Comparison of ENCODE assay signal across 34 mouse cellular contexts in genomic region chr6:83704701-83705100, GRCm38 (mm10). TPM values are rescaled to one million over a fixed set of nuclear protein-coding genes. Genes with fewer than 3 reads are reported as not detected.
"Had no signal": no experiment of that assay in that cellular context is flagged by ENCODE, and none has a peak within 500 bp of the region (broad histone marks: within the 10 kb centered on the region; RNA-seq: fewer than 3 reads in every experiment).

No protein-coding gene starts in this region.

- ATAC-seq: forebrain, embryonic 13.5 days; forebrain, embryonic 14.5 days; forebrain, embryonic 15.5 days; forebrain, embryonic 16.5 days; forebrain, postnatal 0 days had no signal

- H3K9me3 ChIP-seq: embryonic facial prominence, embryonic 10.5 days; embryonic facial prominence, embryonic 12.5 days; embryonic facial prominence, embryonic 13.5 days; embryonic facial prominence, embryonic 15.5 days; forebrain, embryonic 12.5 days; forebrain, embryonic 13.5 days; forebrain, embryonic 15.5 days had no signal

- H3K36me3 ChIP-seq: embryonic facial prominence, embryonic 10.5 days; embryonic facial prominence, embryonic 12.5 days; embryonic facial prominence, embryonic 13.5 days; embryonic facial prominence, embryonic 15.5 days; forebrain, embryonic 10.5 days; forebrain, embryonic 12.5 days; forebrain, embryonic 15.5 days had no signal

- DNase-seq: cerebellum, adult 8-10 months; cerebellum, adult 9-10 months; cerebellum, adult 9-11 months; cerebellum, postnatal 10 days; cerebellum, postnatal 14 days; cerebellum, postnatal 25 days; cerebellum, postnatal 36 days; embryo, embryonic 11 days; forebrain, postnatal 0 days; gastrocnemius, adult 2 months; gastrocnemius, postnatal 10 days; gastrocnemius, postnatal 14 days; gastrocnemius, postnatal 25 days; gastrocnemius, postnatal 36 days; heart, adult 11 months; heart, adult 18-20 months; heart, adult 2 months had no signal

- H3K4me3 ChIP-seq: embryonic facial prominence, embryonic 10.5 days; embryonic facial prominence, embryonic 12.5 days; embryonic facial prominence, embryonic 13.5 days; embryonic facial prominence, embryonic 15.5 days; erythroblast, embryonic 14.5 days; forebrain, embryonic 10.5 days; forebrain, embryonic 12.5 days; forebrain, embryonic 13.5 days; forebrain, embryonic 15.5 days; gastrocnemius, adult 2 months; heart, adult 2 months had no signal

- H3K4me2 ChIP-seq: embryonic facial prominence, embryonic 12.5 days; embryonic facial prominence, embryonic 13.5 days; embryonic facial prominence, embryonic 15.5 days; forebrain, embryonic 12.5 days; forebrain, embryonic 13.5 days; forebrain, embryonic 15.5 days had no signal

- H3K9ac ChIP-seq: embryonic facial prominence, embryonic 12.5 days; embryonic facial prominence, embryonic 13.5 days; embryonic facial prominence, embryonic 15.5 days; forebrain, embryonic 12.5 days; forebrain, embryonic 13.5 days; forebrain, embryonic 15.5 days; forebrain, postnatal 0 days had no signal

- H3K27ac ChIP-seq: embryonic facial prominence, embryonic 10.5 days; embryonic facial prominence, embryonic 12.5 days; embryonic facial prominence, embryonic 13.5 days; embryonic facial prominence, embryonic 15.5 days; forebrain, embryonic 10.5 days; forebrain, embryonic 12.5 days; forebrain, embryonic 13.5 days; forebrain, embryonic 15.5 days; gastrocnemius, adult 2 months; heart, adult 2 months had no signal

RNA-seq across cellular contexts. Expression of gene Vax2, which starts 6.4 kb away (rescaled TPM):
- polyA plus RNA-seq: cortical plate, adult 2 months; embryonic facial prominence, embryonic 13.5 days; erythroblast, embryonic 14.5 days; forebrain, embryonic 13.5 days; forebrain, embryonic 14.5 days; forebrain, embryonic 16.5 days; forebrain, postnatal 0 days; frontal cortex, adult 2 months; gonadal fat pad, adult 2 months; heart, adult 2 months had no signal

RNA-seq across cellular contexts. Expression of gene Cd207, which starts 27.0 kb away (rescaled TPM):
- polyA plus RNA-seq: cortical plate, adult 2 months; embryonic facial prominence, embryonic 10.5 days; embryonic facial prominence, embryonic 11.5 days; embryonic facial prominence, embryonic 12.5 days; embryonic facial prominence, embryonic 13.5 days; embryonic facial prominence, embryonic 14.5 days; embryonic facial prominence, embryonic 15.5 days; erythroblast, embryonic 14.5 days; forebrain, embryonic 10.5 days; forebrain, embryonic 11.5 days; forebrain, embryonic 12.5 days; forebrain, embryonic 13.5 days; forebrain, embryonic 14.5 days; forebrain, embryonic 15.5 days; forebrain, embryonic 16.5 days; forebrain, postnatal 0 days; gonadal fat pad, adult 2 months had no signal

RNA-seq across cellular contexts. Expression of gene Atp6v1b1, which starts 38.1 kb away (rescaled TPM):
- polyA plus RNA-seq: cortical plate, adult 2 months; embryonic facial prominence, embryonic 10.5 days; erythroblast, embryonic 14.5 days; forebrain, embryonic 10.5 days; forebrain, embryonic 11.5 days; forebrain, embryonic 12.5 days; forebrain, embryonic 13.5 days; forebrain, embryonic 14.5 days had no signal

RNA-seq across cellular contexts. Expression of gene Clec4f, which starts 48.7 kb away (rescaled TPM):
- polyA plus RNA-seq: cortical plate, adult 2 months; embryonic facial prominence, embryonic 10.5 days; embryonic facial prominence, embryonic 11.5 days; embryonic facial prominence, embryonic 12.5 days; embryonic facial prominence, embryonic 13.5 days; embryonic facial prominence, embryonic 14.5 days; embryonic facial prominence, embryonic 15.5 days; forebrain, embryonic 10.5 days; forebrain, embryonic 11.5 days; forebrain, embryonic 12.5 days; forebrain, embryonic 13.5 days; forebrain, embryonic 14.5 days; forebrain, embryonic 15.5 days; forebrain, embryonic 16.5 days; frontal cortex, adult 2 months; gonadal fat pad, adult 2 months; heart, adult 2 months had no signal

RNA-seq across cellular contexts. Expression of gene Ankrd53, which starts 57.7 kb away (rescaled TPM):
- polyA plus RNA-seq: cortical plate, adult 2 months; embryonic facial prominence, embryonic 11.5 days; embryonic facial prominence, embryonic 15.5 days; erythroblast, embryonic 14.5 days; forebrain, embryonic 14.5 days; forebrain, postnatal 0 days; frontal cortex, adult 2 months had no signal
